Mouse (Mus musculus): ENCODE results near the gene Gng3. TPM values are rescaled to one million over a fixed set of nuclear protein-coding genes. Genes with fewer than 3 reads are reported as not detected.

Gene Gng3
- polyA plus RNA-seq, 1 experiment from 2014 or later, result 7.7 TPM

DNA sequence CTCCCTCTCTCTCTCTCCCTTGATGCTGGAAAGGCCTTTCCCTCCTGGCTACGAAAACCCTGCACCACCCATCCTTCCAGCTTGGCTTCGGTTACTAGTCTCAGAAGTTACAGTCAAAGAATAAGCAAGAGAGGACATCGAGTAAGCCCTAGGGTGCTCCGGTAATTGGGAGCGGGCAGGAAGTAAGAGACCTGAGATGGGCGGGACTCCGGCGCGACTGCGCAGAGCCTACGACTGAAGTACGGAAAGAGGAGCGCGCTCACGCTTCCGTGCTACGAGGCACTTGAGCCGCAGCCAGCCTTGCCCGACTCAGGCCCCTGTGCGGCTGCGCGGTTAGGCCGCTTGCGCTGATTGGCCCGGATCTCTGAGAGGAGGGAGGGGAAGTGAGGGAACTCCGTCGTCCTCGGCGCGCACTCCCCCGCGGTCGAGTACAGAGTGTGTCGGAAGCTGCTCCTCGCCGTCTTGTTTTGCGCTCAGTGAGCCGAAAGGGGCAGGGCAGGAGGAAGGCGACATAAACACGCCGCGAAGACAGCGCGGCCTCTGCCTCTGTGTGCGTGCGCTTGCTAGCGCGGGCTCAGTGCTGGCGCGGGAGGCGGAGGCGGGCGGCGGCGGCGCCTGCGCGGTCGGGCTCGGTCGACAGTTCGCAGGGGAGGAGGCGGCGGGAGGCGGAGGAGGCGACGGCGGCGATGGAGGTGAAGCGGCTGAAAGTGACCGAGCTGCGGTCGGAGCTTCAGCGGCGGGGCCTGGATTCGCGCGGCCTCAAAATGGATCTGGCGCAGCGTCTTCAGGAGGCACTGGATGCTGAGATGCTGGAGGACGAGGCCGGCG lies 19.2 kb downstream of the Gng3 start, which contains the start of gene Hnrnpul2:
Hnrnpul2 (plus strand) TSS at position 415 of the 828 bp plus-strand sequence.
- peaks cover 12% of the 10 kb centered on the region for H3K36me3 ChIP-seq (ENCODE audit: control insufficient read depth, insufficient read depth, low read length)
- TF ChIP-seq EP300 (optimal IDR thresholded peaks at IDR 0.05) (no peak), CTCF (IDR thresholded peaks at IDR 0.05; ENCODE audit: low read depth) (peak; percentile 23; the same call in 1 of the 2 replicates)
- ATAC-seq (ENCODE audit: low FRiP score, low TSS enrichment), result peak; percentile 94
- H3K9ac ChIP-seq (ENCODE audit: low read length), result peak within 1 kb of the TSS; percentile 96
- peak within 1 kb of the TSS; percentile 99 for H3K4me3 ChIP-seq (ENCODE audit: low read depth, low read length)
- peak within 1 kb of the TSS; percentile 74 for H3K4me2 ChIP-seq (replicated peaks; ENCODE audit: low read depth)
- peak; percentile 99 for DNase-seq (ENCODE audit: low spot score)
- no peaks in the 10 kb centered on the region for H3K4me1 ChIP-seq (replicated peaks; ENCODE audit: control insufficient read depth, insufficient read depth)
- 0% methylated on average over 81 of the region's 83 CpGs for WGBS
- no peaks in the 10 kb centered on the region for H3K9me3 ChIP-seq (ENCODE audit: control insufficient read depth, low read length)
- peak within 1 kb of the TSS; percentile 99 for H3K27ac ChIP-seq (replicated peaks)
- no peaks in the 10 kb centered on the region for H3K27me3 ChIP-seq (ENCODE audit: control insufficient read depth, insufficient read depth, low read length)

DNA sequence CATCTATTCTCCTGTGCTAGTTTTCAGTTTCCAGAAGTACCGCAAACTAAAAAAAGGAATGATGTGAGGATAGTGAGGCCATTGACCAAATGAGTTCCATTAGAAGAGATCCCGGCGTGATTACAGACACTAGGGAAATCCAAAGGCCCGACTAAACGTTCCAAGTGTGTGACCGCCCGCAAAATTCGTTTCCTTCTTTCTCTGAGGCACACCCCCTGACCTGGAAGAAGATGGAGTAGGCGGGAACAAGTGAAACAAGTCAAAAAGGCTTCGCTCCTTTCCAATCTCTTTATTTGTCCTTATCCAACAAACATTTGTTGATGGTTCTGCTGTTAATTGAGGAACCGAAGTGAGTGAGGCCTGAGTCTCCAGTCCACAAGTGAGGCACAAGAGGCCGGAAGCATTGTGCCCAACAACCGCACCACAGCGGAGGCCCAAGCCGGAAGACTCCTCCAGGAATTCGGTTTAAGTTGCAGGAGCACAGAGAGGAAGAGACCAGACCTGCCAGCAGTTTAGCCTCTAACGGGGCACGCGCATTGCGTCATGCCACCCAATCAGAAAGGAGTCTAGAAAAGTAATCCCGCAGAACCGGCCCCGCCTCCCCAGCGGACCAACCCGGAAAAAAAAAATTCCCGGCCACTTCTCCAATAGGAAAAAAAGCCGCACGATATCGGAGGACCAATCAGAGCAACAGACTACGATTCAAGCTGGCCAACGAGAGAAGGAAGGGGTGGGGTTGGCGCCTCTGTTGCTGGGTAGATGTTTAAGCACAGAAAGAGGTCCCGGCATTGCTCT lies 20.0 kb downstream of the Gng3 start, which contains the start of gene Ttc9c:
Ttc9c (minus strand) TSS at position 533 of the 795 bp plus-strand sequence.
- ATAC-seq (ENCODE audit: low FRiP score, low TSS enrichment), result peak; percentile 91
- Histone ChIP-seq H3K4me1 (replicated peaks; ENCODE audit: control insufficient read depth, insufficient read depth) (no peaks in the 10 kb centered on the region), H3K9me3 (ENCODE audit: control insufficient read depth, low read length) (no peaks in the 10 kb centered on the region), H3K9ac (ENCODE audit: low read length) (peak within 1 kb of the TSS; percentile 96), H3K4me3 (ENCODE audit: low read depth, low read length) (peak within 1 kb of the TSS; percentile 99), H3K27ac (replicated peaks) (peak within 1 kb of the TSS; percentile 99), H3K27me3 (ENCODE audit: control insufficient read depth, insufficient read depth, low read length) (no peaks in the 10 kb centered on the region), H3K4me2 (replicated peaks; ENCODE audit: low read depth) (peak within 1 kb of the TSS; percentile 74), H3K36me3 (ENCODE audit: control insufficient read depth, insufficient read depth, low read length) (peaks cover 14% of the 10 kb centered on the region)
- peak; percentile 97 for DNase-seq (ENCODE audit: low spot score)
- WGBS, result under 1% methylated on average over 33 of the region's 33 CpGs
- TF ChIP-seq CTCF (IDR thresholded peaks at IDR 0.05; ENCODE audit: low read depth) (no peak), EP300 (optimal IDR thresholded peaks at IDR 0.05) (peak; percentile 59)

DNA sequence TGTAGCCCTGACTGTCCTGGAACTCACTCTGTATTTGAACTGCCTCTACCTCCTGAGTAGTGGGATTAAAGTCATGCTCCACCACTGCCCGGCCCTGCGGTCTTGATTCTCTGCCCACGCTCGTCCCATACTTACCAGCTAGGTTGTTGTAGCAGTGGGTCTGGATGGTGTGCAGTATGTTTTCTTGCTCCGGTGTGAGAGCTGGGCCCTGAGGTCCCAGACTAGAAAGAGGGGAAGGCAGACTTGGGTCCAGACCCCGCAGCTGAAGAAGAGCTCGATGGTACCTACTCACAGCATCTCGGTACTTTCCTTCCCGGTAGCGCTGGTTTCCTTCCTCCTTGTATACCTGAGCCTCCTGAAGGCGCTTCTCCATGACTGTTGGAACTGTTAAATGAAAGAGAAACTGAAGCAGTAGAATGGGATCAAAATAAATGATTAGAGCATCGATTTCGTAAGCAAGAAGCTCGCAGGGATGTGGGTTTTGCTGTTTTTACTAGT lies 20.6 kb downstream of the Gng3 start:
- Histone ChIP-seq H3K4me1 (replicated peaks; ENCODE audit: control insufficient read depth, insufficient read depth) (no peaks in the 10 kb centered on the region), H3K4me3 (ENCODE audit: low read depth, low read length) (peak overlapping the region; percentile 43), H3K27me3 (ENCODE audit: control insufficient read depth, insufficient read depth, low read length) (no peaks in the 10 kb centered on the region), H3K9me3 (ENCODE audit: control insufficient read depth, low read length) (no peaks in the 10 kb centered on the region), H3K27ac (replicated peaks) (peak overlapping the region; percentile 91), H3K36me3 (ENCODE audit: control insufficient read depth, insufficient read depth, low read length) (peaks cover 8% of the 10 kb centered on the region), H3K4me2 (replicated peaks; ENCODE audit: low read depth) (peak overlapping the region; percentile 68), H3K9ac (ENCODE audit: low read length) (peak overlapping the region; percentile 57)
- TF ChIP-seq CTCF (IDR thresholded peaks at IDR 0.05; ENCODE audit: low read depth), result no peak
- TF ChIP-seq EP300 (optimal IDR thresholded peaks at IDR 0.05), result no peak
- no peak for DNase-seq (ENCODE audit: low spot score)
- WGBS, result 12% methylated on average over 14 of the region's 14 CpGs
- ATAC-seq (ENCODE audit: low FRiP score, low TSS enrichment), result no peak

DNA sequence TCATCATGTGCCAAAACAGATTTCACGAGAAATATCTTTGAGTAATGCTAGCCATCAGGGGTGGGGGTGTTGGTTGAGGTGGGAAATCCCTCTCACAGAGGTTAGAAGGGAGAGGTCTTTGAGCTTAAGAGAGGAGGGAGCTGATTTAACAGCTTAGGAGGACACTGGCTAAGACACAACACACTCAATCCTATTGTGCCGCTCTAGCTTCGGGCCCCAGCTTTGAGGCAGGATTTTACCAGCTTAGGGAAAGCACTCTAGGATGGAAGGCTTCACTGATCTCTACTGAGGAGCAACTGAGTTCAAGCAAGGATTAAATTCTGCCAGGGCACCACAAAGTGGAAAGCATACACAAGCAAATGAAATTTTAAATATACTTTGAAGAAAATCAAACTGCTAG lies 22.0 kb downstream of the Gng3 start:
- Histone ChIP-seq H3K4me3 (ENCODE audit: low read depth, low read length) (no peak overlapping the region), H3K27me3 (ENCODE audit: control insufficient read depth, insufficient read depth, low read length) (no peaks in the 10 kb centered on the region), H3K9ac (ENCODE audit: low read length) (peak overlapping the region; percentile 18; the same call in 1 of the 2 replicates), H3K27ac (replicated peaks) (no peak overlapping the region), H3K4me1 (replicated peaks; ENCODE audit: control insufficient read depth, insufficient read depth) (no peaks in the 10 kb centered on the region), H3K9me3 (ENCODE audit: control insufficient read depth, low read length) (no peaks in the 10 kb centered on the region), H3K4me2 (replicated peaks; ENCODE audit: low read depth) (no peak overlapping the region), H3K36me3 (ENCODE audit: control insufficient read depth, insufficient read depth, low read length) (peaks cover 6% of the 10 kb centered on the region; the same call in 1 of the 2 replicates)
- no peak for TF ChIP-seq EP300 (optimal IDR thresholded peaks at IDR 0.05)
- TF ChIP-seq CTCF (IDR thresholded peaks at IDR 0.05; ENCODE audit: low read depth), result no peak
- ATAC-seq (ENCODE audit: low FRiP score, low TSS enrichment) (no peak), DNase-seq (ENCODE audit: low spot score) (no peak)
- WGBS, result 65% methylated on average over 3 of the region's 3 CpGs

DNA sequence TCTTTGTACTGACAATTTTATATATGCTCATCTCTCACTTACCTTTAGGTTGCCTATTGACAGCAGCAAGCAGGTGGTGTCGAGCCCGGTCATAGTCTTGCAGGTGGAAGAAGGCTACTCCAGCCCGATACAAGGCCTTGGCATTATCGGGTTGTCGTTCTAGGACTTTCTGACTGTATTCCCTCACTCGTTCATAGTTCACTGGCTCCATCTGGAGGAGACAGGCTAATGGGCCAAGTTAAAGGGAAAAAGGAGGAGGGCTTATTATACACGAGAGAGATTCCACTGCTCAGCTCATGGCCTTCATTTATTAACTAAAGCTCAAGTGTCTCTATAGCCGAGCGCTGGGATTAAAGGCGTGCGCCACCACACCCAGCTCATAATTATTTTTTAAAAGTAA lies 23.2 kb downstream of the Gng3 start:
- Histone ChIP-seq H3K27ac (replicated peaks) (no peak overlapping the region), H3K9me3 (ENCODE audit: control insufficient read depth, low read length) (no peaks in the 10 kb centered on the region), H3K4me1 (replicated peaks; ENCODE audit: control insufficient read depth, insufficient read depth) (no peaks in the 10 kb centered on the region), H3K9ac (ENCODE audit: low read length) (no peak overlapping the region), H3K4me3 (ENCODE audit: low read depth, low read length) (no peak overlapping the region), H3K36me3 (ENCODE audit: control insufficient read depth, insufficient read depth, low read length) (peaks cover 6% of the 10 kb centered on the region; the same call in 1 of the 2 replicates), H3K27me3 (ENCODE audit: control insufficient read depth, insufficient read depth, low read length) (no peaks in the 10 kb centered on the region), H3K4me2 (replicated peaks; ENCODE audit: low read depth) (no peak overlapping the region)
- DNase-seq (ENCODE audit: low spot score) (no peak), ATAC-seq (ENCODE audit: low FRiP score, low TSS enrichment) (no peak)
- TF ChIP-seq EP300 (optimal IDR thresholded peaks at IDR 0.05) (no peak), CTCF (IDR thresholded peaks at IDR 0.05; ENCODE audit: low read depth) (peak; percentile 64)
- WGBS, result 63% methylated on average over 11 of the region's 11 CpGs

Data from stomach, postnatal 0 days (tissue).